ENCODE assay signal across 14 mouse cellular contexts in the genomic region with DNA sequence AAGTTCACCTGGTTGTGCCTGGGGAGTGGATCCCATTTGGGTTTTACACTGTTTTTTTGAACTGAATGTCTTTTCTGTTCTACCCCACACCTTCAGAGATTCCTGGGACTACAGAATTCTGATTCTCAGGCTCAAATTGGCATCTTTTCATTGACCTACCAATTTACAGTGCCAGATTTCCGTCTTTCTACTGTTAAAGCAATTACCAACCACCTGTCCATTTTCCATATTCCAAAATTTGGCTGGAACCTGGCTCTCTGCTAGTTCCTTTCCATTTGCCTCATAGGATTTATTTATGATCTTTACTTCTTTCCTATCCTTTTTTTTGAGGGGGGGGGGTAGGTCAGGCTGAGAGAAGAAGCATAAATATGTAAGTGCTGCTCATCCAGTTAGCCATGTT. TPM values are rescaled to one million over a fixed set of nuclear protein-coding genes. Genes with fewer than 3 reads are reported as not detected.
"Had no signal": no experiment of that assay in that cellular context is flagged by ENCODE, and none has a peak within 500 bp of the region (broad histone marks: within the 10 kb centered on the region; RNA-seq: fewer than 3 reads in every experiment).

No protein-coding gene starts in this region.

- DNase-seq: kidney, adult 9 months; kidney, postnatal 14 days; kidney, postnatal 4 days; layer of hippocampus, adult 9-11 months; liver, embryonic 13.5 days; lung, adult 2 months; lung, postnatal 14 days; lung, postnatal 4 days; midbrain, embryonic 14.5 days; right cerebral cortex, adult 18-20 months; right cerebral cortex, postnatal 25 days; thymus, adult 18-20 months; thymus, postnatal 36 days had no signal

RNA-seq across cellular contexts. Expression of a gene that starts 4.9 kb away (rescaled TPM):
- total RNA-seq: megakaryocyte-erythroid progenitor cell, adult 5-6 weeks had no signal
